Comparison of ENCODE assay signal across 9 mouse cellular contexts in genomic region chr12:104838987-104839386, GRCm38 (mm10). TPM values are rescaled to one million over a fixed set of nuclear protein-coding genes. Genes with fewer than 3 reads are reported as not detected.
DNase-seq lines count a peak whose midpoint lies in the region; ATAC-seq and TF ChIP-seq lines count a peak whose summit lies in the region.
"Had no signal": no experiment of that assay in that cellular context is flagged by ENCODE, and none has a peak within 500 bp of the region (broad histone marks: within the 10 kb centered on the region; RNA-seq: fewer than 3 reads in every experiment).

No protein-coding gene starts in this region.

- no peak for ATAC-seq in forebrain, postnatal 0 days
- no peak for ATAC-seq in forebrain, embryonic 11.5 days (replicated peaks; ENCODE audit: low FRiP score)
- ATAC-seq in liver, embryonic 14.5 days (ENCODE audit: insufficient read depth) = no peak
- no peak for ATAC-seq in liver, embryonic 11.5 days (replicated peaks; ENCODE audit: low FRiP score)
- no peak for ATAC-seq in forebrain, embryonic 12.5 days (ENCODE audit: low FRiP score)

- no peaks in the 10 kb centered on the region for H3K4me1 ChIP-seq in forebrain, postnatal 0 days (ENCODE audit: insufficient read depth)
- H3K4me1 ChIP-seq in forebrain, embryonic 11.5 days (replicated peaks; ENCODE audit: control insufficient read depth, insufficient read depth, low read length) = no peaks in the 10 kb centered on the region
- no peaks in the 10 kb centered on the region for H3K4me1 ChIP-seq in liver, embryonic 14.5 days (replicated peaks; ENCODE audit: control insufficient read depth in 2 of 2, insufficient read depth in 2 of 2, low read length in 1 of 2)
- H3K4me1 ChIP-seq in liver, embryonic 11.5 days (replicated peaks; ENCODE audit: control insufficient read depth, insufficient read depth, low read length) = no peaks in the 10 kb centered on the region
- H3K4me1 ChIP-seq in forebrain, embryonic 12.5 days = peaks cover 11% of the 10 kb centered on the region; the same call in 1 of the 2 replicates

- no peak overlapping the region for H3K4me3 ChIP-seq in forebrain, postnatal 0 days (ENCODE audit: low read depth, low read length)
- no peak overlapping the region for H3K4me3 ChIP-seq in forebrain, embryonic 11.5 days (ENCODE audit: low read depth, low read length)
- H3K4me3 ChIP-seq in liver, embryonic 14.5 days (ENCODE audit: insufficient read depth in 1 of 2, low read depth in 2 of 2, low read length in 2 of 2) = no peak overlapping the region
- no peak overlapping the region for H3K4me3 ChIP-seq in liver, embryonic 11.5 days (ENCODE audit: low read depth, low read length)
- H3K4me3 ChIP-seq in forebrain, embryonic 12.5 days (replicated peaks) = no peak overlapping the region
- H3K4me3 ChIP-seq: megakaryocyte, embryonic 14.5 days had no signal

- no peak for DNase-seq in forebrain, postnatal 0 days
- no peak for DNase-seq in forebrain, embryonic 11.5 days (ENCODE audit: low spot score)
- no peak for DNase-seq in liver, embryonic 14.5 days (ENCODE audit: low read depth in 3 of 3, low spot score in 3 of 3)
- DNase-seq in liver, embryonic 11.5 days (ENCODE audit: low spot score) = no peak
- peak; percentile 21 for DNase-seq in MN1 (ENCODE audit: low spot score)
- DNase-seq in layer of hippocampus, postnatal 10 days (ENCODE audit: low spot score in 2 of 2) = peak; percentile 62 to 75
- DNase-seq in neural tube, embryonic 10.5 days (ENCODE audit: extremely low spot score, low spot score) = no peak

- no peak overlapping the region for H3K9ac ChIP-seq in forebrain, postnatal 0 days
- no peak overlapping the region for H3K9ac ChIP-seq in forebrain, embryonic 11.5 days (ENCODE audit: low read length)
- no peak overlapping the region for H3K9ac ChIP-seq in liver, embryonic 14.5 days (replicated peaks)
- H3K9ac ChIP-seq in liver, embryonic 11.5 days (ENCODE audit: low read depth, low read length) = no peak overlapping the region
- no peak overlapping the region for H3K9ac ChIP-seq in forebrain, embryonic 12.5 days

- H3K27me3 ChIP-seq in forebrain, postnatal 0 days (ENCODE audit: insufficient read depth, low read length) = no peaks in the 10 kb centered on the region
- H3K27me3 ChIP-seq in forebrain, embryonic 11.5 days (ENCODE audit: control insufficient read depth, insufficient read depth, low read length) = no peaks in the 10 kb centered on the region
- no peaks in the 10 kb centered on the region for H3K27me3 ChIP-seq in liver, embryonic 14.5 days (ENCODE audit: control insufficient read depth, insufficient read depth, low read length)
- H3K27me3 ChIP-seq in liver, embryonic 11.5 days (replicated peaks; ENCODE audit: control insufficient read depth, insufficient read depth, low read length) = no peaks in the 10 kb centered on the region; the same call in 1 of the 2 replicates
- H3K27me3 ChIP-seq in forebrain, embryonic 12.5 days = no peaks in the 10 kb centered on the region

- no peaks in the 10 kb centered on the region for H3K9me3 ChIP-seq in forebrain, postnatal 0 days (ENCODE audit: low read length)
- H3K9me3 ChIP-seq in forebrain, embryonic 11.5 days (ENCODE audit: control insufficient read depth, low read length) = no peaks in the 10 kb centered on the region
- H3K9me3 ChIP-seq in liver, embryonic 14.5 days (ENCODE audit: control insufficient read depth, low read length) = no peaks in the 10 kb centered on the region
- H3K9me3 ChIP-seq in liver, embryonic 11.5 days (ENCODE audit: control insufficient read depth, low read length) = no peaks in the 10 kb centered on the region
- no peaks in the 10 kb centered on the region for H3K9me3 ChIP-seq in forebrain, embryonic 12.5 days
- H3K9me3 ChIP-seq: megakaryocyte, embryonic 14.5 days had no signal

- no peak for TF ChIP-seq EP300 in liver, embryonic 14.5 days (IDR thresholded peaks at IDR 0.05; ENCODE audit: low read depth)

- 64% methylated on average over 4 of the region's 4 CpGs for WGBS in forebrain, postnatal 0 days
- WGBS in forebrain, embryonic 11.5 days = 59% methylated on average over 4 of the region's 4 CpGs
- 43% methylated on average over 4 of the region's 4 CpGs for WGBS in liver, embryonic 14.5 days (ENCODE audit: insufficient replicate concordance)
- 53% methylated on average over 4 of the region's 4 CpGs for WGBS in liver, embryonic 11.5 days
- 58% methylated on average over 4 of the region's 4 CpGs for WGBS in forebrain, embryonic 12.5 days

- TF ChIP-seq CTCF in forebrain, postnatal 0 days (IDR thresholded peaks at IDR 0.05; ENCODE audit: low read depth) = peak; percentile 48; the same call in 1 of the 2 replicates
- TF ChIP-seq CTCF in liver, embryonic 14.5 days (IDR thresholded peaks at IDR 0.05; ENCODE audit: low read depth) = peak; percentile 57

- H3K27ac ChIP-seq in forebrain, postnatal 0 days (ENCODE audit: low read depth, low read length) = no peak overlapping the region
- H3K27ac ChIP-seq in forebrain, embryonic 11.5 days (ENCODE audit: low read depth, low read length) = no peak overlapping the region
- no peak overlapping the region for H3K27ac ChIP-seq in liver, embryonic 14.5 days
- no peak overlapping the region for H3K27ac ChIP-seq in liver, embryonic 11.5 days (ENCODE audit: low read depth, low read length)
- H3K27ac ChIP-seq in forebrain, embryonic 12.5 days = no peak overlapping the region

- H3K4me2 ChIP-seq in forebrain, postnatal 0 days (ENCODE audit: low read depth) = no peak overlapping the region
- H3K4me2 ChIP-seq in forebrain, embryonic 11.5 days (ENCODE audit: low read depth, low read length, severe bottlenecking) = no peak overlapping the region
- H3K4me2 ChIP-seq in liver, embryonic 14.5 days (ENCODE audit: low read depth) = no peak overlapping the region
- H3K4me2 ChIP-seq in liver, embryonic 11.5 days = no peak overlapping the region
- no peak overlapping the region for H3K4me2 ChIP-seq in forebrain, embryonic 12.5 days

- H3K36me3 ChIP-seq in forebrain, postnatal 0 days (ENCODE audit: insufficient read depth) = no peaks in the 10 kb centered on the region
- H3K36me3 ChIP-seq in forebrain, embryonic 11.5 days (ENCODE audit: control insufficient read depth, insufficient read depth, low read length) = no peaks in the 10 kb centered on the region
- no peaks in the 10 kb centered on the region for H3K36me3 ChIP-seq in liver, embryonic 14.5 days (replicated peaks; ENCODE audit: control insufficient read depth, insufficient read depth, low read depth)
- H3K36me3 ChIP-seq in liver, embryonic 11.5 days (ENCODE audit: control insufficient read depth, insufficient read depth, low read length) = no peaks in the 10 kb centered on the region
- H3K36me3 ChIP-seq in forebrain, embryonic 12.5 days (replicated peaks) = no peaks in the 10 kb centered on the region

RNA-seq across cellular contexts. Expression of gene Clmn, which starts 25.9 kb away (rescaled TPM):
- total RNA-seq in forebrain, postnatal 0 days (2014; rRNA removed) = 1.8 and 2.0 TPM in 2 replicates
- 1.2 and 1.8 TPM in 2 replicates for polyA plus RNA-seq in forebrain, postnatal 0 days (2015; fragmentation: Nextera tagmentation; extraction: Ambion mirVana)
- 2.8 and 3.2 TPM in 2 replicates for polyA plus RNA-seq in forebrain, embryonic 11.5 days (2014; fragmentation: Nextera tagmentation; extraction: Ambion mirVana)
- 0.27 and 0.33 TPM in 2 replicates for polyA plus RNA-seq in liver, embryonic 14.5 days (2012; rRNA removed)
- polyA plus RNA-seq in liver, embryonic 14.5 days (2014; fragmentation: Nextera tagmentation; extraction: Ambion mirVana) = 0.32 and 0.39 TPM in 2 replicates
- 1.5 and 2.1 TPM in 2 replicates for polyA plus RNA-seq in liver, embryonic 11.5 days (2014; fragmentation: Nextera tagmentation; extraction: Ambion mirVana)
- 10 to 100 TPM; 42.3 to 43.7 TPM for total RNA-seq in layer of hippocampus, postnatal 10 days (2021)
- 2.6 and 2.8 TPM in 2 replicates for polyA plus RNA-seq in forebrain, embryonic 12.5 days (2016; fragmentation: Nextera tagmentation; extraction: Ambion mirVana)

Comparison
In these comparisons a context has a peak if more than half of its experiments do, and no peak if none do; other contexts are left out.
1. DNase-seq: peak in MN1 (single experiment) and layer of hippocampus, postnatal 10 days (2 of 2); none in forebrain, postnatal 0 days (single experiment), forebrain, embryonic 11.5 days (single experiment), liver, embryonic 14.5 days (0 of 3), liver, embryonic 11.5 days (single experiment) and neural tube, embryonic 10.5 days (single experiment).